Mouse (Mus musculus): ENCODE measurements at regions not wholly inside any gene's neighbourhood (a gene's known extent, or its start where the extent isn't known, plus 50 kb on each side); places are given as distances from the start of the nearest gene placed in this dataset.

- H3K9me3 ChIP-seq (ENCODE audit: control insufficient read depth, insufficient read depth, low read depth, low read length), result no peaks in the 10 kb centered on the region
- peaks cover 25 to 30% of the 10 kb centered on the region in 2 experiments for H3K4me1 ChIP-seq (ENCODE audit: control insufficient read depth in 2 of 2, insufficient read depth in 2 of 2, low read length in 2 of 2, poor library complexity in 1 of 2)
- no peaks in the 10 kb centered on the region for H3K36me3 ChIP-seq (ENCODE audit: control insufficient read depth, insufficient read depth, low read length, poor library complexity, severe bottlenecking)
- H3K9ac ChIP-seq (ENCODE audit: insufficient read depth, low read depth, low read length, poor library complexity, severe bottlenecking), result no peak overlapping the region
- no peak for DNase-seq (ENCODE audit: low read depth, low spot score)
- TF ChIP-seq MAFK (IDR thresholded peaks at IDR 0.05; ENCODE audit: insufficient read depth, low read depth, low read length) (no peak), ZC3H11A (IDR thresholded peaks at IDR 0.05; ENCODE audit: borderline replicate concordance, low read depth, low read length) (no peak), ZNF384 (IDR thresholded peaks at IDR 0.05; ENCODE audit: low read depth, low read length) (no peak), CHD2 (IDR thresholded peaks at IDR 0.05; ENCODE audit: low read depth, low read length) (no peak), HCFC1 (IDR thresholded peaks at IDR 0.05; ENCODE audit: borderline replicate concordance, insufficient read depth, low read length) (no peak)
- in situ Hi-C loops (cut with MboI; ENCODE audit: low sequenced_read_pairs in 2 of 2, unreplicated experiment in 2 of 2), result loop anchor here (5.0 to 10.0 kb wide), 2 partner anchors 140 to 142 kb away; partner anchors contain the start of gene Tbl1xr1 (in 2 of the 2)
- H3K27ac ChIP-seq (ENCODE audit: insufficient read depth, low read depth, low read length, poor library complexity, severe bottlenecking), result peak overlapping the region; percentile 77; the same call in 1 of the 2 replicates
- H3K4me3 ChIP-seq (ENCODE audit: insufficient read depth in 1 of 2, low read depth in 1 of 2, low read length in 2 of 2, poor library complexity in 1 of 2, severe bottlenecking in 1 of 2), result peak overlapping the region in 1 of 2 experiments; percentile 56; a peak in 2 of 4 replicates
Measured at GRCm38 (mm10) chr3:21934731-21935271, 141.7 kb upstream of the Tbl1xr1 start.

- no peaks in the 10 kb centered on the region for H3K36me3 ChIP-seq (ENCODE audit: control insufficient read depth, insufficient read depth, low read length, poor library complexity, severe bottlenecking)
- peak; percentile 87 for DNase-seq (ENCODE audit: low read depth, low spot score)
- H3K9ac ChIP-seq (ENCODE audit: insufficient read depth, low read depth, low read length, poor library complexity, severe bottlenecking), result peak overlapping the region; percentile 79
- H3K4me3 ChIP-seq (ENCODE audit: insufficient read depth in 1 of 2, low read depth in 1 of 2, low read length in 2 of 2, poor library complexity in 1 of 2, severe bottlenecking in 1 of 2), result peak overlapping the region; percentile 56 to 66
- in situ Hi-C loops (cut with MboI; ENCODE audit: low sequenced_read_pairs in 2 of 2, unreplicated experiment in 2 of 2), result loop anchor here (5.0 to 10.0 kb wide), 2 partner anchors 139 to 142 kb away; partner anchors contain the start of gene Tbl1xr1 (in 2 of the 2)
- TF ChIP-seq ZC3H11A (IDR thresholded peaks at IDR 0.05; ENCODE audit: borderline replicate concordance, low read depth, low read length) (no peak), CHD2 (IDR thresholded peaks at IDR 0.05; ENCODE audit: low read depth, low read length) (peak; percentile 83), ZNF384 (IDR thresholded peaks at IDR 0.05; ENCODE audit: low read depth, low read length) (peak; percentile 66; the same call in 1 of the 2 replicates), MAFK (IDR thresholded peaks at IDR 0.05; ENCODE audit: insufficient read depth, low read depth, low read length) (peak; percentile 86), HCFC1 (IDR thresholded peaks at IDR 0.05; ENCODE audit: borderline replicate concordance, insufficient read depth, low read length) (no peak; the same call in 1 of the 2 replicates)
- H3K27ac ChIP-seq (ENCODE audit: insufficient read depth, low read depth, low read length, poor library complexity, severe bottlenecking), result peak overlapping the region; percentile 98
- H3K4me1 ChIP-seq (ENCODE audit: control insufficient read depth in 2 of 2, insufficient read depth in 2 of 2, low read length in 2 of 2, poor library complexity in 1 of 2), result peaks cover 25 to 32% of the 10 kb centered on the region in 2 experiments
- H3K9me3 ChIP-seq (ENCODE audit: control insufficient read depth, insufficient read depth, low read depth, low read length), result no peaks in the 10 kb centered on the region
Measured at GRCm38 (mm10) chr3:21935571-21936261, 140.7 kb upstream of the Tbl1xr1 start.

DNA sequence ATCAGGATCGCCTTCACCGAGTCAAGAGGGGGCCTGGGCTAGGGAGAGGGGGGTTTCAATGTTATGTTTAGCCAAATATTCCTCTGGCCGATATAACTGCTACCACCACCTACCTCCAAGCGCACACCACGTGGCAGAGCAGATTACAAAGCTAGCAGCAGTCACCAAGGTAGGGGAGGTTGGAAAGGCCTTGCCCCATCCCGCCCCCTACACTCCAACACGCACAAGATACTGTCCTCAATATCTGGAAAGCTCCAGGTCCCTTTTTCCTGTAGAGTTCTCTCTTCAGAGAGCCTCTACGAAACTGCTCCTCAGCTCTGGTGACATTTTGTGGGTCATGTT lies 140.2 kb upstream of the Tbl1xr1 start:
- H3K9ac ChIP-seq (ENCODE audit: insufficient read depth, low read depth, low read length, poor library complexity, severe bottlenecking), result peak overlapping the region; percentile 79
- peaks cover 25 to 32% of the 10 kb centered on the region in 2 experiments for H3K4me1 ChIP-seq (ENCODE audit: control insufficient read depth in 2 of 2, insufficient read depth in 2 of 2, low read length in 2 of 2, poor library complexity in 1 of 2)
- peak overlapping the region; percentile 48 to 66 for H3K4me3 ChIP-seq (ENCODE audit: insufficient read depth in 1 of 2, low read depth in 1 of 2, low read length in 2 of 2, poor library complexity in 1 of 2, severe bottlenecking in 1 of 2)
- in situ Hi-C loops (cut with MboI; ENCODE audit: low sequenced_read_pairs in 2 of 2, unreplicated experiment in 2 of 2), result loop anchor here (5.0 to 10.0 kb wide), 2 partner anchors 139 to 141 kb away; partner anchors contain the start of gene Tbl1xr1 (in 2 of the 2)
- H3K9me3 ChIP-seq (ENCODE audit: control insufficient read depth, insufficient read depth, low read depth, low read length), result no peaks in the 10 kb centered on the region
- TF ChIP-seq CHD2 (IDR thresholded peaks at IDR 0.05; ENCODE audit: low read depth, low read length) (no peak), ZC3H11A (IDR thresholded peaks at IDR 0.05; ENCODE audit: borderline replicate concordance, low read depth, low read length) (no peak), HCFC1 (IDR thresholded peaks at IDR 0.05; ENCODE audit: borderline replicate concordance, insufficient read depth, low read length) (no peak), ZNF384 (IDR thresholded peaks at IDR 0.05; ENCODE audit: low read depth, low read length) (no peak), MAFK (IDR thresholded peaks at IDR 0.05; ENCODE audit: insufficient read depth, low read depth, low read length) (no peak)
- no peaks in the 10 kb centered on the region for H3K36me3 ChIP-seq (ENCODE audit: control insufficient read depth, insufficient read depth, low read length, poor library complexity, severe bottlenecking)
- DNase-seq (ENCODE audit: low read depth, low spot score), result no peak
- H3K27ac ChIP-seq (ENCODE audit: insufficient read depth, low read depth, low read length, poor library complexity, severe bottlenecking), result peak overlapping the region; percentile 98

- H3K9me3 ChIP-seq (ENCODE audit: control insufficient read depth, insufficient read depth, low read depth, low read length), result no peaks in the 10 kb centered on the region
- TF ChIP-seq HCFC1 (IDR thresholded peaks at IDR 0.05; ENCODE audit: borderline replicate concordance, insufficient read depth, low read length) (no peak), ZC3H11A (IDR thresholded peaks at IDR 0.05; ENCODE audit: borderline replicate concordance, low read depth, low read length) (no peak)
- in situ Hi-C loops (cut with MboI; ENCODE audit: low sequenced_read_pairs in 2 of 2, unreplicated experiment in 2 of 2), result loop anchor here (5.0 to 10.0 kb wide), 2 partner anchors 138 to 141 kb away; partner anchors contain the start of gene Tbl1xr1 (in 2 of the 2)
- peak overlapping the region; percentile 98 for H3K27ac ChIP-seq (ENCODE audit: insufficient read depth, low read depth, low read length, poor library complexity, severe bottlenecking)
- no peaks in the 10 kb centered on the region for H3K36me3 ChIP-seq (ENCODE audit: control insufficient read depth, insufficient read depth, low read length, poor library complexity, severe bottlenecking)
- DNase-seq (ENCODE audit: low read depth, low spot score), result no peak
- peak overlapping the region; percentile 48 to 66 for H3K4me3 ChIP-seq (ENCODE audit: insufficient read depth in 1 of 2, low read depth in 1 of 2, low read length in 2 of 2, poor library complexity in 1 of 2, severe bottlenecking in 1 of 2)
- H3K4me1 ChIP-seq (ENCODE audit: control insufficient read depth in 2 of 2, insufficient read depth in 2 of 2, low read length in 2 of 2, poor library complexity in 1 of 2), result peaks cover 25 to 32% of the 10 kb centered on the region in 2 experiments
- H3K9ac ChIP-seq (ENCODE audit: insufficient read depth, low read depth, low read length, poor library complexity, severe bottlenecking), result peak overlapping the region; percentile 79
Measured at GRCm38 (mm10) chr3:21936616-21937015, 139.8 kb upstream of the Tbl1xr1 start.

All from ES-E14 (cell line).